Mouse (Mus musculus): ENCODE results near the gene Cnn1. TPM values are rescaled to one million over a fixed set of nuclear protein-coding genes. Genes with fewer than 3 reads are reported as not detected.

Gene Cnn1
- polyA plus RNA-seq, 1 experiment from 2014 or later = 0.80 TPM

DNA sequence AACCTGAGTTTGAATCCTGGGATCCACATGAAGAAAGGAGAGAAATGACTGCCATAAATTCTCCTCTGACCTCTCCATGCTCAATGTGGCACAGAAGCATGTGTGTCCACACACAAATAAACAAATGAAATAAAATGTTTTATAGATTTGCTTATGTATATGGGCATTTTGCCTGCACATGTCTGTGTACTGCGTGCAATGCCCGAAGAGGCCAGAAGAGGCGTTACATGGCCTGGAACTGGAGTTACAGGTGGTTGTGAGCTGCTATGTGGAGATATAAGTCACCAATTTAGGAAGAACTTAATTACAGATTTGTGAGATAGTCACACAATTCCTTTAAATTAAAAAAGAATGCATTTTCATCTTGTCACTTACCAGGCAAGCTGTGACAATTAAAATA is 54.8 kb downstream of the Cnn1 start:
- H3K4me2 ChIP-seq = no peak overlapping the region
- no peak overlapping the region for H3K4me3 ChIP-seq
- no peak for ATAC-seq
- H3K27me3 ChIP-seq (replicated peaks) = peaks cover 7% of the 10 kb centered on the region
- no peaks in the 10 kb centered on the region for H3K9me3 ChIP-seq (replicated peaks)
- no peak overlapping the region for H3K9ac ChIP-seq
- WGBS (ENCODE audit: insufficient replicate concordance) = 80% methylated on average over 3 of the region's 3 CpGs
- no peak overlapping the region for H3K27ac ChIP-seq
- H3K4me1 ChIP-seq = peaks cover 33% of the 10 kb centered on the region
- H3K36me3 ChIP-seq = peaks cover 10% of the 10 kb centered on the region

DNA sequence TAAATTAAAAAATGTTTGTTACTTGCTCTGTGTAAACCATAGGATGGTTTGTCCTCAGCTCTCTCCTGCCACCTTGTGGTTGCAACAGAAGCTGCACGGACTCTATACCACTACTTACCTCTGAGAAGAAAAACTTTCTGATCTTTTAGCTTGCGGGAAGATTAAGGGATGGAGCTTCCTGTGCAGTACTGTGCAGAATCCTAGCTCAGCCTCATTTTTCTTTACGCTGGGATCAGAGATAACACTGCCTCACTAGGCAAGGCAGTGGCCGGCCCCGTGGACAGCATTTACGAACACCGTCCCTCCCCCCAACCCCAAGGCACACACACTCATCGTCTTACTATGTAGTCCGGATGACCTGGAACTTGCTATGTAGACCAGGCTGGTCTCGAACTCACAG is 56.6 kb downstream of the Cnn1 start:
- no peak overlapping the region for H3K27ac ChIP-seq
- H3K4me2 ChIP-seq = peak overlapping the region; percentile 94
- H3K9ac ChIP-seq = peak overlapping the region; percentile 34
- H3K36me3 ChIP-seq = peaks cover 12% of the 10 kb centered on the region
- peaks cover 20% of the 10 kb centered on the region for H3K4me1 ChIP-seq
- 12% methylated on average over 10 of the region's 10 CpGs for WGBS (ENCODE audit: insufficient replicate concordance)
- peak overlapping the region; percentile 72 for H3K4me3 ChIP-seq
- ATAC-seq = peak; percentile 17; the same call in 1 of the 2 replicates
- peaks cover 7% of the 10 kb centered on the region for H3K27me3 ChIP-seq (replicated peaks)
- no peaks in the 10 kb centered on the region for H3K9me3 ChIP-seq (replicated peaks)

GRCm38 (mm10) chr9:22156497-22157245 is 57.7 kb downstream of the Cnn1 start, which contains the start of gene Pigyl:
Gene Pigyl (plus strand): TSS chr9:22156846.
- H3K36me3 ChIP-seq = peaks cover 12% of the 10 kb centered on the region
- peaks cover 20% of the 10 kb centered on the region for H3K4me1 ChIP-seq
- H3K27me3 ChIP-seq (replicated peaks) = peaks cover 7% of the 10 kb centered on the region
- peak within 1 kb of the TSS; percentile 85 for H3K9ac ChIP-seq
- H3K4me3 ChIP-seq = peak within 1 kb of the TSS; percentile 72
- WGBS (ENCODE audit: insufficient replicate concordance) = under 1% methylated on average over 65 of the region's 65 CpGs
- peak; percentile 97 for ATAC-seq
- H3K4me2 ChIP-seq = peak within 1 kb of the TSS; percentile 94
- peak within 1 kb of the TSS; percentile 64 for H3K27ac ChIP-seq
- no peaks in the 10 kb centered on the region for H3K9me3 ChIP-seq (replicated peaks)

GRCm38 (mm10) chr9:22157516-22158265 is 58.7 kb downstream of the Cnn1 start:
- Histone ChIP-seq H3K4me3 (peak overlapping the region; percentile 72), H3K27me3 (replicated peaks) (peaks cover 7% of the 10 kb centered on the region), H3K36me3 (peaks cover 12% of the 10 kb centered on the region), H3K4me2 (peak overlapping the region; percentile 94), H3K9me3 (replicated peaks) (no peaks in the 10 kb centered on the region), H3K4me1 (peaks cover 20% of the 10 kb centered on the region), H3K27ac (no peak overlapping the region), H3K9ac (peak overlapping the region; percentile 85)
- ATAC-seq = no peak
- WGBS (ENCODE audit: insufficient replicate concordance) = 57% methylated on average over 34 of the region's 34 CpGs

Small RNA genes lying within 50 kb of the gene (microRNA-seq; reads per million reads assigned to microRNA genes)
- gene Mir7084 = not detected

Other genes starting within 250 kb of the Cnn1 start
- gene Dock6, start 246.6 kb upstream of the Cnn1 start, polyA plus RNA-seq (2016; fragmentation: Nextera tagmentation; extraction: Ambion mirVana) = 8.4 and 8.7 TPM in 2 replicates
- 6.5 TPM in 2 replicates for gene Rab3d, start 181.0 kb upstream of the Cnn1 start, polyA plus RNA-seq (2016; fragmentation: Nextera tagmentation; extraction: Ambion mirVana)
- 1.3 and 2.2 TPM in 2 replicates for gene Ccdc159, start 171.7 kb upstream of the Cnn1 start, polyA plus RNA-seq (2016; fragmentation: Nextera tagmentation; extraction: Ambion mirVana)
- 39.9 and 41.8 TPM in 2 replicates for gene Tmem205, start 171.7 kb upstream of the Cnn1 start, polyA plus RNA-seq (2016; fragmentation: Nextera tagmentation; extraction: Ambion mirVana)
- 2.3 and 3.1 TPM in 2 replicates for gene Plppr2, start 162.2 kb upstream of the Cnn1 start, polyA plus RNA-seq (2016; fragmentation: Nextera tagmentation; extraction: Ambion mirVana)
- gene Swsap1, start 143.5 kb upstream of the Cnn1 start, polyA plus RNA-seq (2016; fragmentation: Nextera tagmentation; extraction: Ambion mirVana) = 2.8 and 3.0 TPM in 2 replicates
- gene Epor, start 135.7 kb upstream of the Cnn1 start, polyA plus RNA-seq (2016; fragmentation: Nextera tagmentation; extraction: Ambion mirVana) = 155 and 158 TPM in 2 replicates
- gene Rgl3, start 109.8 kb upstream of the Cnn1 start, polyA plus RNA-seq (2016; fragmentation: Nextera tagmentation; extraction: Ambion mirVana) = 0.20 and 0.46 TPM in 2 replicates
- 0.12 TPM in 1 of 2 replicates, not detected in the other for gene Ccdc151, start 96.6 kb upstream of the Cnn1 start, polyA plus RNA-seq (2016; fragmentation: Nextera tagmentation; extraction: Ambion mirVana)
- gene Prkcsh, start 96.4 kb upstream of the Cnn1 start, polyA plus RNA-seq (2016; fragmentation: Nextera tagmentation; extraction: Ambion mirVana) = 65.0 and 68.5 TPM in 2 replicates
- gene Elavl3, start 47.2 kb upstream of the Cnn1 start, polyA plus RNA-seq (2016; fragmentation: Nextera tagmentation; extraction: Ambion mirVana) = 0.02 TPM in 1 of 2 replicates, not detected in the other
- gene Gm49318, start 28.0 kb upstream of the Cnn1 start, polyA plus RNA-seq (2016; fragmentation: Nextera tagmentation; extraction: Ambion mirVana) = not detected in 2 replicates
- gene Zfp653, start 27.8 kb upstream of the Cnn1 start, polyA plus RNA-seq (2016; fragmentation: Nextera tagmentation; extraction: Ambion mirVana) = 5.7 and 6.6 TPM in 2 replicates
- 36.9 and 40.6 TPM in 2 replicates for gene Ecsit, start 13.8 kb upstream of the Cnn1 start, polyA plus RNA-seq (2016; fragmentation: Nextera tagmentation; extraction: Ambion mirVana)
- gene Elof1, start 18.0 kb downstream of the Cnn1 start, polyA plus RNA-seq (2016; fragmentation: Nextera tagmentation; extraction: Ambion mirVana) = 103 and 113 TPM in 2 replicates
- 176 and 179 TPM in 2 replicates for gene Acp5, start 36.5 kb downstream of the Cnn1 start, polyA plus RNA-seq (2016; fragmentation: Nextera tagmentation; extraction: Ambion mirVana)
- 41.1 and 46.3 TPM in 2 replicates for gene Pigyl, start 57.6 kb downstream of the Cnn1 start, polyA plus RNA-seq (2016; fragmentation: Nextera tagmentation; extraction: Ambion mirVana)
- 0.07 and 0.14 TPM in 2 replicates for gene Zfp872, start 88.9 kb downstream of the Cnn1 start, polyA plus RNA-seq (2016; fragmentation: Nextera tagmentation; extraction: Ambion mirVana)
- gene Zfp809, start 126.5 kb downstream of the Cnn1 start, polyA plus RNA-seq (2016; fragmentation: Nextera tagmentation; extraction: Ambion mirVana) = 11.7 and 12.3 TPM in 2 replicates
- 2.2 and 2.3 TPM in 2 replicates for gene Zfp599, start 160.7 kb downstream of the Cnn1 start, polyA plus RNA-seq (2016; fragmentation: Nextera tagmentation; extraction: Ambion mirVana)
- 4.9 and 5.0 TPM in 2 replicates for gene Zfp810, start 208.4 kb downstream of the Cnn1 start, polyA plus RNA-seq (2016; fragmentation: Nextera tagmentation; extraction: Ambion mirVana)

Data from liver, embryonic 12.5 days (tissue).